Mouse (Mus musculus) liver, postnatal 0 days (tissue): ENCODE measurements around the gene Stra6.

Experiments used
- CTCF ChIP-seq: sonication (generic); IDR thresholded peaks from 2 replicates; pipeline ENCODE4 v1.5.1; 2016; ENCODE audit warnings: antibody characterized with exemption, low read depth
- EP300 ChIP-seq: IDR thresholded peaks from 2 replicates; pipeline ENCODE4 v1.6.1; 2016; ENCODE audit warnings: antibody characterized with exemption, low read depth, mild to moderate bottlenecking

DNA sequence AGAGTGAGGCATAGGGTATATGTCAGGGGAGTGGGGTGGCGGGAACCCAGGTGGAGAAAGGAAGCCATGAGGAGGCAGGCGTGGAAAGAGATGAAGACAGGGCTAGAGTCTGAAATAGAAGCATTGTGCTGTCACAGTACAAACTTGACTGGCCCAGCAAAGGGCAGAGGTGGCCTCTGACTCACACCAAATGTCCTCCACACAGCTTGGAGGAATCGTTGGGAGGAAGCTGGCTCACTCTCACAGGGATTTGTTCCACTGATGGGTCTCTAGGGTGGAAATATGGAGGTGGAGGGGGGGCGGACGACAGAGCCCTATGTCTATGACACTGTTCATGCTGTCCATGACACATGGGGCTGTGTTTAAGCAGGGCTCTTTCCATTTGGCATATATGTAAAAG is 99.6 kb downstream of the Stra6 start:
- TF ChIP-seq CTCF (no peak), EP300 (no peak)
